Mouse (Mus musculus) midbrain, embryonic 15.5 days (tissue): ENCODE measurements at regions not wholly inside any gene's neighbourhood (a gene's known extent, or its start where the extent isn't known, plus 50 kb on each side); places are given as distances from the start of the nearest gene placed in this dataset.

ENCODE experiments used
- ATAC-seq: fragments of 200-750 bp; cut with Nextera tagmentation; replicated peaks from 2 replicates; pipeline ENCODE4 v1.8.0; 2017; ENCODE audit warnings: moderate TSS enrichment
- H3K27ac ChIP-seq: fragments of 300-500 bp; sonication (generic); 2 replicates; pipeline ENCODE4 v1.5.1; 2015; ENCODE audit warnings: mild to moderate bottlenecking, inconsistent platforms
- H3K27me3 ChIP-seq: fragments of 300-500 bp; sonication (generic); replicated peaks from 2 replicates; pipeline ENCODE4 v1.6.1; 2015; ENCODE audit warnings: inconsistent platforms
- H3K36me3 ChIP-seq: fragments of 300-500 bp; sonication (generic); replicated peaks from 2 replicates; pipeline ENCODE4 v1.6.1; 2015; ENCODE audit warnings: inconsistent platforms
- H3K4me1 ChIP-seq: fragments of 300-500 bp; sonication (generic); 2 replicates; pipeline ENCODE4 v1.6.1; 2015; ENCODE audit warnings: inconsistent platforms
- H3K4me2 ChIP-seq: fragments of 300-500 bp; sonication (generic); 2 replicates; pipeline ENCODE4 v1.6.1; 2015; ENCODE audit warnings: inconsistent platforms, mild to moderate bottlenecking, moderate library complexity
- H3K4me3 ChIP-seq: fragments of 300-500 bp; sonication (generic); 2 replicates; pipeline ENCODE4 v1.5.1; 2015; ENCODE audit warnings: mild to moderate bottlenecking, inconsistent platforms
- H3K9ac ChIP-seq: fragments of 300-500 bp; sonication (generic); 2 replicates; pipeline ENCODE4 v1.6.1; 2015; ENCODE audit warnings: mild to moderate bottlenecking, inconsistent platforms
- H3K9me3 ChIP-seq: fragments of 300-500 bp; sonication (generic); 2 replicates; pipeline ENCODE4 v1.6.1; 2016; ENCODE audit warnings: inconsistent platforms
- WGBS: fragments of 180-500 bp; shearing (Covaris S2); methylation state at CpG from one replicate; pipeline ENCODE4 v1.1.7; 2015; ENCODE audit warnings: mixed read lengths; 5-methylcytosine and 5-hydroxymethylcytosine counted together

DNA sequence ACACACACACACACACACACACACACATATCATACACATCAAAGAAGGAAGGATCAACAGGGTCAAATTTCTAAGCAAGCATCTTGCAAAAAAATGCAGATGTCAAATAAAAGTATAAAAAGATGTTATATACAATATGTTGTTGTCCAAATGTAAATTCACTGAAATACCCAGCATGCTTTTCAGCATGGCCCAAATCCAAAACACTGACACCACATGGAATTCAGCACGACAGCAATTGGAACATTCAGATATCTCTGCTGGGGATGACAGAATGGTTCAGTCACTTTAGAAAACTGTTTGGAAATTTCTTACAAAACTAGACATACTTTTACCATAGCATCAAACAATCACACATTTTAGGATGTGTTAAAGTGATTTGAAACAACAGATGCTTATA, 339.6 kb downstream of the Pdha2 start:
- H3K9ac ChIP-seq, result no peak overlapping the region
- no peak overlapping the region for H3K27ac ChIP-seq
- no peak overlapping the region for H3K4me3 ChIP-seq
- H3K9me3 ChIP-seq, result no peaks in the 10 kb centered on the region
- 80% methylated on average over 1 of the region's 1 CpGs for WGBS
- H3K36me3 ChIP-seq, result no peaks in the 10 kb centered on the region
- H3K4me2 ChIP-seq, result no peak overlapping the region
- no peak for ATAC-seq
- H3K4me1 ChIP-seq, result no peaks in the 10 kb centered on the region
- no peaks in the 10 kb centered on the region for H3K27me3 ChIP-seq

GRCm38 (mm10) chr3:140871261-140871660, 340.9 kb downstream of the Pdha2 start:
- H3K36me3 ChIP-seq, result no peaks in the 10 kb centered on the region
- H3K9ac ChIP-seq, result no peak overlapping the region
- no peak for ATAC-seq
- H3K4me1 ChIP-seq, result no peaks in the 10 kb centered on the region
- H3K9me3 ChIP-seq, result no peaks in the 10 kb centered on the region
- no peaks in the 10 kb centered on the region for H3K27me3 ChIP-seq
- WGBS, result 91% methylated on average over 2 of the region's 2 CpGs
- H3K4me3 ChIP-seq, result no peak overlapping the region
- no peak overlapping the region for H3K4me2 ChIP-seq
- H3K27ac ChIP-seq, result no peak overlapping the region

DNA sequence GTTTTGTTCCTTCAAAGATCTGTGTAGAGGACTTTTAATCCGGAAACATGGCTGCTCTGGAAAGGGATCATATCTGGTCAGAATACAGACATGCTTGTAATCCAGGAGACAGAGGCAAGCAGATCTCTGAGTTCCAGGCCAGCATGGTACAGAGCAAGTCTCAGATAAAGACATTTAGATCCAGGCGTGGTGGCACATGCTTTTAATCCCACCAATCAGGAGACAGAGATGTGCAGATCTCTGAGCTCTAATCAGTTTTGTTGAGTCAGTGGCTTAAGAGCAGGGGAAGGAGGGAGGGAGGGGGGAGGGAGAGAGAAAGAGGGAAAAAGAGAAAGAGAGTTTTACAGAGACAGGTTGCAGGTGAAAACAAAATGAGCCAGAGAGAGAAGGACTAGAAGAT, 372.0 kb downstream of the Pdha2 start:
- H3K36me3 ChIP-seq, result no peaks in the 10 kb centered on the region
- H3K27ac ChIP-seq, result no peak overlapping the region
- 62% methylated on average over 2 of the region's 2 CpGs for WGBS
- H3K9me3 ChIP-seq, result no peaks in the 10 kb centered on the region
- ATAC-seq, result no peak
- no peak overlapping the region for H3K4me2 ChIP-seq
- H3K9ac ChIP-seq, result no peak overlapping the region
- H3K4me1 ChIP-seq, result no peaks in the 10 kb centered on the region
- no peaks in the 10 kb centered on the region for H3K27me3 ChIP-seq
- no peak overlapping the region for H3K4me3 ChIP-seq

DNA sequence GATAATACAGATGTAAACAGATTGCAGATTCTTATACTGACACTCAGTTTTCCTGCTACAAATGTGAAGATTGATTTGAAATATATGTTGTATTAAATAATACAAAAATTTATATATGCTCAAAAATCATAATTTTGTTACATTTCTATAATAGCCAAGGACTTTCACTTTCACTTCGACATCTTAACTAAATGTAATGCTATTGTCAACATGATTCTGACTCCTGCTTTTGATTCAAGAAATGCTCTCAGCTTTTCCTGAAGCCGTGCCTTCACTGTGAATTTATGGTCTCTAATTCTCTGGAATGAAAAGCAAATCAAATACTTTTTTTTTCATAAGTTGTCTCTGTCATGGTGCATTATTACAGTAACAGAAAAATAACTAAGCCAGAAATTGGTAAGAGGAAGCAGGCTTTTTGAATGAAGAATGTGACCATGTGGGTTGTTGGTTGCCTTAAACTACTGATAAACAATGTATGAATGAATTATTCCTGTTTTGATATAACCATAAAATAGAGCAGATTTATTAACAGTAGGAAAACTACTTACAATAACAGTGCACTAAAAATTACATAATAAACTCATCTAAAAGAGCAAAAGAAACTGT, 374.1 kb downstream of the Pdha2 start:
- Histone ChIP-seq H3K27ac (no peak overlapping the region), H3K4me3 (no peak overlapping the region), H3K4me1 (no peaks in the 10 kb centered on the region), H3K9ac (no peak overlapping the region), H3K9me3 (no peaks in the 10 kb centered on the region), H3K27me3 (no peaks in the 10 kb centered on the region), H3K4me2 (no peak overlapping the region), H3K36me3 (no peaks in the 10 kb centered on the region)
- 66% methylated on average over 2 of the region's 2 CpGs for WGBS
- ATAC-seq, result no peak

DNA sequence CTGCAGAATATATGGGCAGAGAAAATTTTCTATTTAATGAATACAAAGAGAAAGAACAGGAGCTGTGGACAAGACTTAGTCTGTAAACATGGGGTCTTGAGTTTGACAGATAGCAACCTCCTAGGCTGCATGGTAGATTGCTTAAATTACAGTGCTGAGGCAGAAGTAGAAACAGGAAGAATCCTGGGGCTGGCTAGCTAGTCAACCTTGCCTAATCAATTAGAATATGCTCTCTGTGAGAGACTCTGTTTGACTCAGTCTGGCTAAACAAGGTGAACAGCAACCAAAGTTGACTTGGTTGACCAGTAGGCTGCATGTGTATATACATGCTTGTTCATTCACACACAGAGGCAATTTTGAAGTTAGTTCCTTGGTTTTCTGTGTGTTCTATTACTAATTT, 390.9 kb downstream of the Pdha2 start:
- no peak for ATAC-seq
- H3K4me1 ChIP-seq, result no peaks in the 10 kb centered on the region
- no peak overlapping the region for H3K9ac ChIP-seq
- H3K36me3 ChIP-seq, result no peaks in the 10 kb centered on the region
- H3K4me3 ChIP-seq, result no peak overlapping the region
- H3K27ac ChIP-seq, result no peak overlapping the region
- H3K9me3 ChIP-seq, result no peaks in the 10 kb centered on the region
- no peaks in the 10 kb centered on the region for H3K27me3 ChIP-seq
- H3K4me2 ChIP-seq, result no peak overlapping the region

DNA sequence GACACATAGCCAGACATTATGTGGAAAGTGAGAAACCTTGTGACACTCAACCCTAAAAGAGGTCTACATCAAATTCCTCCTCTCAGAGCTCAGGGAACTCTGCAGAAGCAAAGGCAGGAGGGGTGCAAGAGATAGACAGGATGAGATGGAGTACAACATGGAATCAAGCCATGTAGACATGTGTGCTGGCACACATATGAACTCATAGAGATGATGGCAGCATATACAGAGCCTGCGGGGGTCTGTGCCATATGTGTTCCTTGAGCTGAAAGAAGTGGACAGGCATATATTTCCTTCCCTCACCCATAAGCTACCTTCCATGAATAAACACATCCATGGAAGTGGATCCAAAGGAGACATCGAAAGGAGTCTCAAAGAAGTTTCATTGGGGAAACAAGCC, 406.6 kb downstream of the Pdha2 start:
- WGBS, result 96% methylated on average over 2 of the region's 2 CpGs
- no peak overlapping the region for H3K27ac ChIP-seq
- H3K9me3 ChIP-seq, result no peaks in the 10 kb centered on the region
- H3K9ac ChIP-seq, result no peak overlapping the region
- H3K27me3 ChIP-seq, result no peaks in the 10 kb centered on the region
- H3K4me3 ChIP-seq, result no peak overlapping the region
- no peak for ATAC-seq
- no peaks in the 10 kb centered on the region for H3K36me3 ChIP-seq
- H3K4me2 ChIP-seq, result no peak overlapping the region
- H3K4me1 ChIP-seq, result no peaks in the 10 kb centered on the region

DNA sequence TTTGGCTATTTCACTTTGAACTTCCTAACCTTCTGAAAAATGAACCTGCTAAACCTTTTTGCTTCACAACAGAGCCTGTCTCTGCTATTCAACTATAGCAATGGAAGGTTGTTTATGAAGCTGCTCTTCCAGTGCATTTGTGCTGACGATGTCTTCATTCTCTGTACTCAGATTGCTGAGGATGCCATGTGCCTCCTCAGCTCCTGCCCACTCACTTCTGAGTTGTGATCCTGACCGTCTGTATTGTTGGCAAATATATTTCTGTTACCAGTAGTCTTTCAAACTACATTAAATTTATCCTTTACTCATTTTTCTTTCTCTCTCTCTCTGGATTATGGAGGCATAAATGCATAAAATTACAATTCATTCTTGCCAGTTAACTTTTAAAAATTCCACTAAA, 419.2 kb downstream of the Pdha2 start:
- 89% methylated on average over 2 of the region's 2 CpGs for WGBS
- no peaks in the 10 kb centered on the region for H3K4me1 ChIP-seq
- no peak overlapping the region for H3K9ac ChIP-seq
- no peak for ATAC-seq
- no peaks in the 10 kb centered on the region for H3K9me3 ChIP-seq
- H3K4me3 ChIP-seq, result no peak overlapping the region
- no peaks in the 10 kb centered on the region for H3K36me3 ChIP-seq
- no peak overlapping the region for H3K27ac ChIP-seq
- no peaks in the 10 kb centered on the region for H3K27me3 ChIP-seq
- no peak overlapping the region for H3K4me2 ChIP-seq

DNA sequence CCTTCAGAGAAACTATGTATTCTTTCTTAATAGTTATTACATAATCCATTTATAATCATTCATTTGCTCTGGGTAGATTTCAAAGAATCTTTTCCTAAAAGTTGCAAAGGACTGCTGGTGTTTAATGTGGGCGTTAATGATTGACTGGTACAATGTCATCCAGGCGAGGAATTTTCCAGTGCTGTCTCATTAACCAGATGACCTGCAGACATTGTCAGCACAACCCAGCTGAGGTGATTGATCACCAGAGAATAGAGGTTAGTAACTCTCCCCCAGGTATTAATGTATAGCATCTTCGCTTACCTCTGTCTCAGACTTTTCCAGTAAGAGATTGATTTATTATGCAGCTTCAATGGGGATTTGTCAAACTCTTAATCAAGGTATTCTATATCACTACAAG, 426.5 kb downstream of the Pdha2 start:
- WGBS, result 69% methylated on average over 3 of the region's 3 CpGs
- H3K4me2 ChIP-seq, result no peak overlapping the region
- no peak overlapping the region for H3K9ac ChIP-seq
- no peak overlapping the region for H3K4me3 ChIP-seq
- H3K27me3 ChIP-seq, result no peaks in the 10 kb centered on the region
- no peaks in the 10 kb centered on the region for H3K36me3 ChIP-seq
- no peaks in the 10 kb centered on the region for H3K9me3 ChIP-seq
- H3K4me1 ChIP-seq, result no peaks in the 10 kb centered on the region
- no peak for ATAC-seq
- H3K27ac ChIP-seq, result no peak overlapping the region

DNA sequence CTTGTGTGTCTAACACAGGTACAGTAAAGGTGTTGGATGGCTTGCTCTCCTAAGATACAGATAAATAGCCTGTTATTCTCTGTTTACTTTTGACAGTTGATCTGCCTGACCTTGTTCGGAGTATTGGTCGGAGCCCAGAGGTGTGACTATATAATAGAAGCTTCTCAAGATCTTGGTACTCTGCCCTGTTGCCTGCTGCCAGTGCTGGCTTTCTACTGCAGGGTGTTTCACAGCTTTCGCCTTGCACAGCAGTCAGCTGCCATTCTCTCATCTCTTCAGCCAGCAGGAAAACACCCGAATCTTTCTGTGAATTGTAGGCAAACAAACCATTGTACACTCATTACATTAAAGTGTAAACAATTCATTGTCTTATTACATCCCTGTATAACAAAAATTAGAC, 452.1 kb downstream of the Pdha2 start:
- no peaks in the 10 kb centered on the region for H3K4me1 ChIP-seq
- no peak overlapping the region for H3K27ac ChIP-seq
- H3K4me3 ChIP-seq, result no peak overlapping the region
- no peak overlapping the region for H3K9ac ChIP-seq
- no peaks in the 10 kb centered on the region for H3K9me3 ChIP-seq
- no peaks in the 10 kb centered on the region for H3K27me3 ChIP-seq
- 79% methylated on average over 4 of the region's 4 CpGs for WGBS
- H3K36me3 ChIP-seq, result no peaks in the 10 kb centered on the region
- no peak overlapping the region for H3K4me2 ChIP-seq
- ATAC-seq, result no peak

DNA sequence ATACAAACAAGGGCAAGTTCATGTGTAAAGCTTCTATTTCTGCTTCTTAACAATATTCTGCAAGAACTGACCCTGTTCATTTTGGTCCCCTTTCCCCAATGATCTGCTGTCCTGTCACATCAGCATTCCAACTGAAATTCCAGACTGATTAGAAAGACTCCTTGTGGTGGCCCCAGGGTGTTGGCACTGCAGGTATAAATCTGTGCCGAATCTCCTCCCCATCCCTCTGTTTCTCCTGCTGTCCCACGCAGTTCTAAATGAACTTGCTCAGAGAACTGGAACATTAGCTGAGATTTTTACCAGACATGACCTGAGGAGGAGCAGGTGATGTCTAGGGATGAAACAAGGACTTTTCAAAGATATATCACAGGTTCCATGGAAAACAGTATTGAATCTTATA, 467.7 kb downstream of the Pdha2 start:
- H3K27me3 ChIP-seq, result no peaks in the 10 kb centered on the region
- H3K27ac ChIP-seq, result no peak overlapping the region
- H3K4me1 ChIP-seq, result no peaks in the 10 kb centered on the region
- H3K36me3 ChIP-seq, result no peaks in the 10 kb centered on the region
- no peak for ATAC-seq
- no peak overlapping the region for H3K9ac ChIP-seq
- H3K4me3 ChIP-seq, result no peak overlapping the region
- H3K4me2 ChIP-seq, result no peak overlapping the region
- H3K9me3 ChIP-seq, result no peaks in the 10 kb centered on the region
- 66% methylated on average over 2 of the region's 2 CpGs for WGBS

- WGBS, result 77% methylated on average over 1 of the region's 1 CpGs
Measured at GRCm38 (mm10) chr3:140740430-140740829, 471.7 kb downstream of the Pdha2 start.

GRCm38 (mm10) chr3:140738654-140739369, 473.3 kb downstream of the Pdha2 start:
- Histone ChIP-seq H3K36me3 (no peaks in the 10 kb centered on the region), H3K9ac (no peak overlapping the region), H3K27me3 (no peaks in the 10 kb centered on the region), H3K4me2 (no peak overlapping the region), H3K4me1 (no peaks in the 10 kb centered on the region), H3K9me3 (no peaks in the 10 kb centered on the region), H3K27ac (no peak overlapping the region), H3K4me3 (no peak overlapping the region)
- no peak; the same call in 1 of the 2 replicates for ATAC-seq
- WGBS, result 67% methylated on average over 8 of the region's 8 CpGs

More at GRCm38 (mm10) chr3:140740430-140740829, 471.7 kb downstream of the Pdha2 start:
- no peak for ATAC-seq
- Histone ChIP-seq H3K36me3 (no peaks in the 10 kb centered on the region), H3K4me2 (no peak overlapping the region), H3K9me3 (no peaks in the 10 kb centered on the region), H3K27me3 (no peaks in the 10 kb centered on the region), H3K4me3 (no peak overlapping the region), H3K9ac (no peak overlapping the region), H3K27ac (no peak overlapping the region), H3K4me1 (no peaks in the 10 kb centered on the region)

DNA sequence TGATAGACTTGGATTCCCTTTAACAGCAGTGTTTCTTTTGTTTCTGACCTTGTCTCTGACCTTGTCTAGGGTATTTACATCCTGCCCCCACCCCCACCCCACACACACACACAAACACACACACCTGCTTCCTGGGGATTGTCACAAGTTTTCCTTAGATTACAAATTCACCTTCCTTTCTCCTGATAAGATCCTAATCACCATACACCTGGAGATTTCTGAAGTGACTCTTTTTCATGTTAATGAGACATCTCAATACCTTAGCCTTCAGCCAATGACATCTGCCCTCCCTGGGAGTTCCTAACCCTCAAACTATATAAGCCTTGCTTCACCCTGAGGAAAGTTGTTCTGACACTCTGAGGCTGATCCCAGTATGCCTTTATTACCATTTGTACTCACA, 495.3 kb downstream of the Pdha2 start:
- Histone ChIP-seq H3K4me2 (no peak overlapping the region), H3K36me3 (no peaks in the 10 kb centered on the region), H3K4me3 (no peak overlapping the region), H3K27me3 (no peaks in the 10 kb centered on the region), H3K9me3 (no peaks in the 10 kb centered on the region), H3K27ac (no peak overlapping the region), H3K9ac (no peak overlapping the region), H3K4me1 (no peaks in the 10 kb centered on the region)
- ATAC-seq, result no peak
